Mouse (Mus musculus): ENCODE data around the gene Zdhhc21.

GRCm38 (mm10) chr4:82804019-82804418, 55.7 kb downstream of the Zdhhc21 start:
- TF ChIP-seq CTCF (conservative IDR thresholded peaks at IDR 0.05; ENCODE audit: insufficient read depth, insufficient read length, low read depth, low read length) (no peak), POLR2A (IDR thresholded peaks at IDR 0.05; ENCODE audit: low read depth, low read length) (no peak)

Data from kidney, adult 2 months (tissue).